Mouse (Mus musculus): ENCODE measurements around the gene Eif2b1.

Eif2b1 gene

GRCm38 (mm10) chr5:124541602-124541973, 37.3 kb downstream of the Eif2b1 start:
- no peak for DNase-seq

- DNase-seq: peak; percentile 81 to 90
These were observed 37.9 kb downstream of the Eif2b1 start for GRCm38 (mm10) chr5:124540905-124541601.

GRCm38 (mm10) chr5:124540383-124540786, 38.5 kb downstream of the Eif2b1 start, which contains the start of gene Tmed2:
Tmed2 (plus strand) TSS chr5:124540695.
- DNase-seq: peak; percentile 95 to 97

GRCm38 (mm10) chr5:124539905-124540304, 39.0 kb downstream of the Eif2b1 start:
- DNase-seq: no peak

- peak; percentile 45 to 55 for DNase-seq
These were observed 39.8 kb downstream of the Eif2b1 start for GRCm38 (mm10) chr5:124538813-124539792.

GRCm38 (mm10) chr5:124536776-124537175, 42.2 kb downstream of the Eif2b1 start:
- peak; percentile 71 to 81 for DNase-seq

GRCm38 (mm10) chr5:124535016-124535415, 43.9 kb downstream of the Eif2b1 start:
- no peak for DNase-seq

GRCm38 (mm10) chr5:124532451-124532850, 46.5 kb downstream of the Eif2b1 start:
- peak; percentile 39 to 63 for DNase-seq

- DNase-seq: no peak
These were observed 47.4 kb downstream of the Eif2b1 start for GRCm38 (mm10) chr5:124531583-124531930.

GRCm38 (mm10) chr5:124530655-124531582, 48.0 kb downstream of the Eif2b1 start, which contains the start of gene Rilpl1:
Rilpl1 (minus strand) TSS chr5:124531391.
- peak; percentile 90 to 94 for DNase-seq

GRCm38 (mm10) chr5:124529697-124530096, 49.2 kb downstream of the Eif2b1 start:
- DNase-seq: peak; percentile 20 to 27

- peak; percentile 58 to 68 for DNase-seq
These were observed 49.7 kb downstream of the Eif2b1 start for GRCm38 (mm10) chr5:124529191-124529651.

GRCm38 (mm10) chr5:124528791-124529190, 50.1 kb downstream of the Eif2b1 start:
- peak; percentile 43 to 58 for DNase-seq

- DNase-seq: no peak
These were observed 50.6 kb downstream of the Eif2b1 start for GRCm38 (mm10) chr5:124528351-124528750.

GRCm38 (mm10) chr5:124524943-124525342, 54.0 kb downstream of the Eif2b1 start:
- no peak for DNase-seq

- no peak for DNase-seq
These were observed 55.9 kb downstream of the Eif2b1 start for GRCm38 (mm10) chr5:124523032-124523431.

- DNase-seq: no peak
These were observed 57.3 kb downstream of the Eif2b1 start for GRCm38 (mm10) chr5:124521588-124521987.

Measured in kidney, postnatal 4 days (tissue).